Mouse (Mus musculus): Measurements from ENCODE around the gene Rapgef2.

The Rapgef2 gene

DNA sequence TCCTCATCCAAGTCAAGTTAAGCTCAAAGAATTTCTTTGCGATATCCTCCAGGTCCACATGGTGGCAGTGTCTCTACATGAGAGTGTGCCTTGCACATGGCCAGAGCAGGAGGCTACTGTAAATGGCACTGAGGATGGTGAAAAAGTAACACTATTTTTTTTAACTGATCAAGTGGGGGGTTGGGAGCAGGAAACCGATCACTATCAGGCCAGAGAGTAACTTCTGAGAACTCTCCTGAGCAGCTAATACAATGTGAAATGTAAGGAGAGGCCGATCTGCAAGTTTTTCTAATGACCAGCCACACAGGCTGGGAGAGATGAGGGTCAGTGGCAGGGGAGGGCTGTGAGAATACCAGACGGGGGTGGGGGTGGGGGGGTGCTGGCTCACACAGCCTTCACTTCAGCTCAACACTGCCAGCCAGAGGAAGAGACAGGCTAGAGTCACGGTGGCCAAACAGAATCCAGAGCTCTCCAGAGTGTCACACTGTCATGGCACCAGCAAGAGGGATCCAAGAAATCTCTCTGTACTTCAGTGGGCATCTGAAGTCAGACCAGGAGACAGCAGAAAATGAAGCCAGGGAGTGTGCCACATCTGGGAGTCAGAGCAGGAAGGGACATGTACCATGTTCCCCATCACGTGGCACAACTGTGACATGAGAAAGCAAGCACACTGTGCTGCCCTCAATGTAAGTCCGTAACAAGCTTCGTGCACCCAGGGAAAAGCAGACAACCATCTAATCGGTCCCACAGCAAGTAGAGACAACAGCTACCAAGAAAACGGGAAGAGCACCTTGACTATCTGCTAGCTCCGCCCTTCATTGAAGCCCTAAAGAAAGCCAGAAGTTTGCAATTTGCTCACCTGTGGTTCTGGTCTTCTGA is 83.8 kb downstream of the Rapgef2 start:
- WGBS = 41% methylated on average over 11 of the region's 11 CpGs

DNA sequence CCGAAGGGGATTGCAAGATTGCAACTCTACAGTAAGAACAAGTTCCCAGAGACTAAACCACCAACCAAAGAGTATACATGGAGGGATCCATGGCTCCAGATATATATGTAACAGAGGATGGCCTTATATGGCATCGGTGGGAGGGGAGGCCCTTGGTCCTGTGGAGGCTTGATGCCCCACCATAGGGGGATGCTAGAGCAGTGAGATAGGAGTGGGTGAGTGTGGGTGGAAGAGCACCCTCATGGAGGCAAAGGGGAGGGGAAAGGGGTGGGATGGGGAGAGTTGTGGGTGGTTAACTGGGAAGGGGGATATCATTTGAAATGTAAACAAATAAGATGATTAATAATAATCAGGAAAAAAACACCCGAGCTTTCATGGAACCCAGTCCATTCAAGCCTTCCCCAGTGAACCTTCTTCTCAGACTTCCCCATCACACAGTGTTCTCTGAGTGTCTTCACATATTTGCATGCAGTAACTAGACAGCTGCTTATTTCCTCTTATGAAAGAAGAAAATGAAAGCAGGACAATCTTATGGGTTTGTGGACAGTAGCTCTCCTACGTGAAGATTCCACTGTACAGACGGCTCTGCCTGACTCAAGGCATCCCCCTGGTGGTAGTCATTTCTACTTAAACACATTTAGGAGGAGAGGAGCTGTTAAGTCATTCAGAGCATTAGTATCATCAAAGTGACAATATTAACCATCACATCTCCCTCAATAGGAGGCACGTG is 89.4 kb downstream of the Rapgef2 start:
- WGBS = 48% methylated on average over 6 of the region's 6 CpGs

DNA sequence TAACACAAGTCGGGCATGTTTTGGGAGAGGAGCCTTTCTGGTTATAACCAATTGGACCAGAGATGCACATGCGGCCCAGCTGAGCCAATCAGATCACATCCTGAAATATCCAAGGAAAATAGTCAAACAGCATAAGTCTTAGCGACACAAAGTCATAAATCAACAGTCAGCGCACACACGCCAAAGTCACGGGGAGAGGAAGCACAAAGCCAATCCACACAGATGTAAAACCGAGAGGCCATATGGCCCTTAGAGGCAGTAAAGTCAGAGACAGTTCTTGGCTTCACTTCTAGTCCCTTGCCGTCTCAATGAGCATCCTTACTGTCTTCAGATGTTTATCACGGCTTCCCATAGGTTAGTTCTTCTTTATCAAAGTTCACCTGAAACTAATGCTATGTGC is 91.0 kb downstream of the Rapgef2 start:
- 81% methylated on average over 9 of the region's 9 CpGs for WGBS

DNA sequence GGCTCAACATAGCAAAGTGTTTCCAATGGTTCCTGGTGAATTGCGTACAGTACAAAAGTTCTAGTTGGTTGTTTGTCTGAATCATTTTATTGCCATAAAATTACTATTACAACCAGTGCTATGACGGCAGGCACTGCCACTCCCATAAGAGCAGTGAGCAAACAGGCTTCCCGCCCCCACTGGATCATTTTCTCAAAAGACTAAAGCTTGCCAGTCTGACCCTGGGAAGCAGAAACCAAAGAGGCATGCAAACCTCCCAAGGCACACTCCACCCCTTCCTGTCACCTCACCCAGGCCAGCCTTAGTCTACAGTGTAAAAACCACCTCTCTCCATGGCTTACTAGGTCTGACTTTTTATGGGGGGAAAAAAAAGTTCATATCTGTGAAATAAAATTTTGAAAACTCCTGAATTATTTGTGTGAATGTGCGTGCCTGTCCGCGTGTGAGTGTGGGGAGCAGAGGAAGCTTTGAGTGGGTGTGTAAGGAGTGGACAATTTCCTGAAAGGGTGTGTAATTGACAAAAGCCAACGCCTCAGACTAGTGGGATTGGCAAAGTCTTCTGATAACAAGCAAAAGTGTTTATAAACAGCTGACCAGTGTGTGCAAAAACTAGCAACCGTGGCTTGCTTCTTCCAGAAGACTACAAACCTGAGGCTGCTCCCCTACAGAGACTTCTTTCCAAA is 92.1 kb downstream of the Rapgef2 start:
- 69% methylated on average over 8 of the region's 8 CpGs for WGBS

DNA sequence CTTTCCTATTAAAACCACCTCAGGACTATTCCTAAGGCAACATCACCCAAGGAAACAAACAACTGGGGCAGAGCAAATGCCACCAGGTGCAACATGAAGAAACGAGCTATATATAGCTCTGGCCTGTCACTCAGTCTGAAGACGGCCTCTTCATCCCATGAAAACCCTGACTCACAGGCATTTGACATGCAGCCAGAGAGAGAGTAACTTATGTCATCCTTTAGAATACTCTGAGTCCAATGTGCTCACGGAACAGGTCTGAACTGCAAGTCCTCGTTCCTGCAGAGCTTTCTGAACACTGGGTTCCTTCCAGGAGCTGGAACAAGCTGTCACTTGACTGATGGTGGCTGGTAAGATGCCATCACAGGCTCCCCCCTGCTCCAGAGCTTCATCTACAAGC is 93.3 kb downstream of the Rapgef2 start:
- 11% methylated on average over 4 of the region's 4 CpGs for WGBS

DNA sequence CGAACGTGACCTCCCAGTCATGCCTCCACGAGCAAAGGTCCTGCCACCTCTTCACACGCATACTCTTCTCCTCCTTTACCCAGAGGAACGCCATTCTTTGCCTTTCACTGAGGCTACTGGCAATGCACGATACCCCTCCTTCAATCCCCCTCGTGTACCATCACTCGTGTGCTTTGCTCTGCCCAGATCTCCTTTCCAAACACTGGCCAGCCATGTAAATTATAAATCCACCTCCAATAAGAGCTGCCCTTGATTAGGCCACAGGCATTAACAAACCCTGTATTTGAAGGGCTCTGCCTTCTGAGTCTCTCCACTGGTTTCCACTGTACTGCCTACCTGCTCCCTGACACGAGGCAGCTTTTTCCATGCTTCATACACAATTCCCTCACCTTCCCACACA is 94.3 kb downstream of the Rapgef2 start:
- WGBS = 85% methylated on average over 9 of the region's 9 CpGs

DNA sequence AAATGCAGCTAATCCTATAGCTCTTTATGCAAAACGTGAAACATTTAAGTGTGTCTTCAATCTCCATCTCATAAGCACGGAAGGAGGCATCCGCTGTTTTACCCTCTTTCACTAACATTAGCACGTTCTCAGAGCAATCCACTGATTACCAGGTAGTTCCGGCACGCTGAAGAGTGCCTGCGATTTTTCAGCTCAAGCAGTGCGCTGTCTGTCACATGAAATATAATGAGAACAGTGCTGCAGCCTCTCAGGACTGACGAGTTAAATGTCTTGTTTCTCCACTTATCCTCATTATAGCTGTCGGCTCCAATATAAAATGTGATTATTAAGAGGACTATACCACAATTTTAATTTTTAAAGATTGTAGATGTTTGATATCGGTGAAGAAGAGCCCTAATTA is 94.8 kb downstream of the Rapgef2 start:
- 90% methylated on average over 11 of the region's 11 CpGs for WGBS

DNA sequence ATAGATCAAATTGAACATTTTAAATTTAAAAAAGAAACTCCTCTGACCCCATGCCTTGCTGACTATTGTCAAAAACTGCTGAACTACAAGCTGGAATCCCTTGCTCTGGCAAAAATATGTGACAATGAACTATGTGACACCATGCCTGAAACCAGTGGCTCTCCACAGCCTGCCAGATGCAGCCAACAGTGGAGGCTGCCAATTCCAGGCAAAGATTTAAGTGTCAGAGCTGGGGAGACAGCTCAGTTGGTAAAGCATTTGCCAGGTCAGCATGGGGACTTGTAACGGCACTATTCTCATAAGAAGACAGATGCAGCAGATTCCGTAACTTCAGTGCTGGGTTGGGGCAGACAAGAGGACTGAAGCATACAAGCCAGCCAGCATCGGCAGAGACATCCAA is 95.9 kb downstream of the Rapgef2 start:
- 71% methylated on average over 3 of the region's 3 CpGs for WGBS

DNA sequence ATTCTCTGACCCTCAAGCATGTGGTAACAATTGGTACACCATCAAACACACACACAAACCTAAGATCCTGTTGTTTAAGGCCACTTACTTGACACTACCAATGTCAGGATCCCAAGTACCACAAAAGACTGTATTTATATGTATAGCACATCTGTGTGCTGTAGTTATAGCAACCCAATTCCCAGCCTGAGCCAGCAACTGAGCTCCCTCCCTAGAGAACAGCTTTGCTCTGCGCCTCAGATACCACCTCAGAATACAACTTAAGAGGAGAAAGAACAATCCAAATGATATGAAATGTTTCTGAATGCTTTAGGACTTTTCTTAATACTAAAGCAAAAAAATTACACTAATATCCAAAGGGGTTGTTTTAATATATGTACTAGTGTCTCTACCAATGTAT is 98.4 kb downstream of the Rapgef2 start:
- WGBS = 89% methylated on average over 1 of the region's 1 CpGs

DNA sequence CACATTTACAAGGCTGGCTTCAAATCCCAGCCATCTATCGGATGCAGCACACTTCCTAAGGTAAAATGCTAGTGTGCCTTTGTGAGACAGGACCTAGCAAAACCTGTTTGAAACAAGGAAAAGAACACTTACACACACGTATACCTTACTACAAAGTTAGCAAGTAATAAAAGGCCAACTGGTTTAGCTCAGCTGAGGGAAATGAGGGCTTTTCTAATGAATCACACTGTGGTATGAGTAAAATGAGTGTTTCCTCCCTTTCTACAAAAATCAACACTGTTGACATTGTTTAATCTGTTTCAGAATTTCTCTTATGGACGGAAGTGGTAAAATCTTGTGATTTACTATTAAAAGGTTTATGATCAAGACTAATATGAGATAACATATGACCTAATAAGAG is 104.0 kb downstream of the Rapgef2 start:
- WGBS = 75% methylated on average over 3 of the region's 3 CpGs

DNA sequence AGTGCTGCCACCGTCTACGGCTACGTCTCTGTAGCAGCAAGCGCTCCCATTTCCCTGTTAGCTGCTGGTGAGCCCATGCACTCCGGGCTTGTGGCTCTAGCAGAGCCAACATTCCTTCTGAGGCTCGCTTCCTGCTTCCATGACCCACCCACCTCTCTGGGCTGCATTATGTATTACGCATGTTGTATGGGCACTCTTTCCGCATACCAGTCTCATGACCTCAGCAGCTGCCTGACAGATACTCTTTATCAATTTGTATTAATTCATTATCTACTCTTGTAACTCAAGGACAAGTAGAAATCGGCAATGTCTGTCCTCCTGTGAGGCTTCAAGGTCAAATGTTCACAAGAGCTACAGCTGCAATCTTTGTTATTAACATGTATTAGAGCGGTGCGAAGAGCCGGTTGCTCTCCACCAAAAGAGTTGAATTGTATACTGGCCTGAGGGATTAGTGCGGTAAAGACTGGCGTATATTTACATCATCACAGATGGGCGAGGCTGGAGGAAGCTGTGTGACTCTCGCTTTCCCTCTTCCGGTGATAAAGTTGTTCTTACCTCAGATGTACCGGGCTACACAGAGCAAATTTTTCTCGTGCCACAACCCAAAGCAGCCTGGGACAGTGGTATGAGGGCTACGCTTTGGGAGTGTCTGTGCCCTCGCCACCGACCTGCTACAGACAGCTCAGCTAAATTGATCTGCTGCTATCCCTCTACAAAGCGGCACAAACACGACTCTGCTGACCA is 104.9 kb downstream of the Rapgef2 start:
- 63% methylated on average over 24 of the region's 24 CpGs for WGBS

DNA sequence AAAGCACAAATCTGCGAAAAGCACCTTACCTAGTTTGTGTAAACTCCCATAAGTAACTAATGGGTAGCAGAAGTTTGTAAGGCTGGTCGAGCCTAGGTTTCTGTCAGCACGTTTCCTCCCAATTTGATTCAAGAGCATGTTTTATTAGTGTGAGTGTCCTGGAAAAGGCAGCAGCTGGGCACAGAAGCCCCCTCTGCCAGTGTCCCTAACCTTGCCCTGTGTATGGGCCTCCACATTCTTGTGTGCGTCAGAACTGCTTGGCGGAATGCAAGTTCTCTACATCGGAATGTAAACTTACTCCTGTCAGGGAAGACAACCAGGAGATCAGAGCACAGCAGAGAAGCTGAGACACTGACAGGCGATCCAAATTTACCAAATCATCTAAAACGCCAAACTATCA is 106.2 kb downstream of the Rapgef2 start:
- WGBS = 76% methylated on average over 8 of the region's 8 CpGs

DNA sequence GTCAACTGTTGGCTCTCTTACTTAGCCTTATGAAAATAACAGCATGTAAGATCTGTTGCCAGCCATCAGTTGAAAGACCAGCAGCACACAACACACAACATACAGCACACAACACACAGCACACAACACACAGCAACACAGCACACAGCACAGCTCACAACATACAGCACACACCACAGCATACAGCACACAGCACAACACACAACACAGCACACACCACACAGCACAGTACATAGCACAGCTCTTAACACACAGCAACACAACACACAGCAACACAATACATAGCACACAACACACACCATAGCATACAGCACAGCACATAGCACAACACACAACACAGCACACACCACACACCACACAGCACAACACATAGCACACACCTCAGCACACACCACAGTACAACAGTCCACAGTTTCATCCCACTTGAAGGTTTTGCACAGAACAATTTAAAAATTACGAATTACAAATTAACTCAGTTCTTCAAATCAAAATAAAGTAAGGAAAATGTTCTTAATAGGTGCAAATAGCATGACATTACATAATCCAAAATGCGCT is 106.7 kb downstream of the Rapgef2 start:
- WGBS = 88% methylated on average over 2 of the region's 2 CpGs

DNA sequence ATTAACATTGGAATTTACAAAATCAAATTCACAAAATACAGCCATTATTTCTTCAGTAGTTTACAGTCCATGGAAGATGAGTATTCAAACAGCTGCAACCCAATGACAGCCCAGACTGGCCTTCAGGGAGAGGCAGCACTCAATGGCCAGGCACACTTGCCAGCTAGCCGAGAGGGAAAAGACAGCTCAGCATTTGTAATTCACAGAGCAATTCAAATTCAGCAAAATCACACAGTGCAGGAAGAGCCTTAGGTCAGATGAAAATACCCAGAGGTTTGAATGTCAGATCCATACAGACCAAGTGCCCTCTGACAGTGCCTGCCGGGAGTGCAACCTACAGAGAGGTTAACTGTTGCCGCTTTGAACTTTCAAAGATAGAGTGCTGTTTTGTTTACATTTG is 107.6 kb downstream of the Rapgef2 start:
- 58% methylated on average over 3 of the region's 3 CpGs for WGBS

DNA sequence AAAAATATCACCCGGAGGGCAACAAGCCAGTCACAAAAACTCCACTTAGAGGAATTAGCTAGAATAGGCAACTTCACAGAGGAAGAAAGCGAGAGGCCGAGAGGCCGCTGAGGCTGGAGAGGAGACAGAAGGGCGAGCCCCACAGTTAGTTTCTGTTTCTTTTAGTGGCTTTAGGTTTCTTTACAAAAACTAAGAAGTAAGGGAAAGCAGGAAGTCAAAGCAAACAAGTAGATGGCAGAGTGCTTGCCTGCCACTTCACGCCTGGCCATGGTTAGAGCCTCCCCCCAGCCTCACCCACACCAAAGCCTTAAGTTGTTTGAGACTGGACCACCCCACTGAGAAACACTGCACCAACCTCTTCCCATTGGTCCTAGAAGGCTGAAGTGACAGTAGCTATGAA is 108.2 kb downstream of the Rapgef2 start:
- 71% methylated on average over 6 of the region's 6 CpGs for WGBS

DNA sequence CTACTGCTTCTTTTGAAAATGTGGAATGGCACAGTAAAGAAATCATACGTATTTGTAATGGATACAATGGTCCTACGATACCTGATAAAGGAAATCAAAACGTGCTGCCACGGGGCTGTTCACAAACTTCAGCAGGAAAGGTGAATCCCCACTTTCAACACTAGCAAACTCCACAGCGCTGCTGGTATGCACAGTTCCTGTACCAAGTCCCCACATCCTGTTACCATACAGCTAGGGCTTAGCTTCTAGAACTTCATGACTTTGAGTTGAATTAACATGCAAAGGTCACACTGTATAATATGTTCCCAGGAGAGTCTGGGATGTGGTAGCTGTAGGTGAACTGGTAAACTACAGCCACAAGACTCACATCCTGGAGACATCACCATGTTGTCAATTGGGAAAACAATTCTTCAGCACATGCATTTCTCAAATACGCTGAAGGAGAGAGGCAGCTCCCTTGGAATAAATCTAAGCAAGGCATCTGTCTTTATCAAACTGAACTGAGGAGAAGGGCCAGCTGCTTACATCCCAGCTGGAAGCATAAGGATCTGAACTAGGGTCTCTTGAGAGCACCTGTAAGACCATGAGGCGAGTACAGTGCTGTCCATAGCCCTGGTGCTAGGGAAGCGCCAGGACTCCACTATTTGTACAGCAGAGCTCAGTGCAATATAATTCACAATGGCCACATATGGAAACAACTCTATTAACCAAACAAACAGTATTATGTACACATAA is 109.0 kb downstream of the Rapgef2 start:
- 74% methylated on average over 8 of the region's 8 CpGs for WGBS

DNA sequence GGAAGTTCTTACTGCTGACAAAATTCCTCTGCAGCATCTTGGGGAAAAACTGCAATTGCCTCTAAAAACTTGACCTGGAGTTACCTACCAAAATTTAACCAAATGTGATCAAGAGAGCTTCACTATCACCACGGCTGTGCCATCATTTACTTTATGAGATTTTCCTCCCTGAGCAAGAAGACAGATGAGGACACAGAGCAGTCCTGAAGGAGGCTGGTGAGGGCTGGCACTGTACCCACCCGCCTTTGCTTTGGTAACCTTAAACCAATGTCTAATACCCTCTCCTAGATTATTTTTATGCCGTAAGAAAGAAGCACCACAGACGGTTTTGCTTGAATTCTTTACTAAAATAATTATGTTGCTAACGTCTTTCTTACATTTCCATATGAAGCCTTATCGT is 112.1 kb downstream of the Rapgef2 start:
- 69% methylated on average over 6 of the region's 6 CpGs for WGBS

DNA sequence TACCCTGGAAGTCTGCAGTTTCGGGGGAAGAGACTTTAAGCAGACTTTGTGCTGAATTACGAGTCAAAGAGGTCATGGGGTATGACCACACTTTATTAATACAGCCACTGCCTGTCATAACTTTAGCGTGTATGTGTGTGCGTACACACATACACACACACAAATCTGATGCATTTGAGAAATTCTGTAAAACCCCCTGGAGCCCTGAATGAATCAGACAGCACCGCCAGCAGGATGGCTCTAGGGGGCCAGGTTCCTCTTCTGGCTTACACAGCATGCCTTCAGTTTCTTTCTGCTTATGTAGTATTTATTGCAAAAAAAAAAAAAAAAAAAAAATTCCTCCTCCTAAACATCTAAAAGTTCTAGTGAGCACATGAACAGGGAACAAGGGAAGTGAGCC is 113.0 kb downstream of the Rapgef2 start:
- WGBS = 86% methylated on average over 5 of the region's 5 CpGs

DNA sequence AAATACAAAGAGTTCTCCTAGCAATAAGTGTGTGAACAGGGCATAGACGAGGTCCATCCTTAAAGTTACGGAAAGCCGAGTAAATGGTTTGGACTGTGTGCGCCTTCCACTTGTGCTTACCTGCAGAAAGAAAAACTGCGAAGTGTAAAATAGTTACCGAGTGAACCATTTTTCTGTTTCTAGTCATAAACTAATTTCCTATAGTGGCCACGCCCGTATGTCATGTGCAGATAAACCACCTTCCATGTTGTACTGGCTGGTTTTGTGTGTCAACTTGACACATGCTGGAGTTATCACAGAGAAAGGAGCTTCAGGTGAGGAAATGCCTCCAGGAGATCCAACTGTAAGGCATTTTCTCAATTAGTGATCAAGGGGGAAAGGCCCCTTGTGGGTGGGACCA is 115.2 kb downstream of the Rapgef2 start:
- WGBS = 95% methylated on average over 8 of the region's 8 CpGs

DNA sequence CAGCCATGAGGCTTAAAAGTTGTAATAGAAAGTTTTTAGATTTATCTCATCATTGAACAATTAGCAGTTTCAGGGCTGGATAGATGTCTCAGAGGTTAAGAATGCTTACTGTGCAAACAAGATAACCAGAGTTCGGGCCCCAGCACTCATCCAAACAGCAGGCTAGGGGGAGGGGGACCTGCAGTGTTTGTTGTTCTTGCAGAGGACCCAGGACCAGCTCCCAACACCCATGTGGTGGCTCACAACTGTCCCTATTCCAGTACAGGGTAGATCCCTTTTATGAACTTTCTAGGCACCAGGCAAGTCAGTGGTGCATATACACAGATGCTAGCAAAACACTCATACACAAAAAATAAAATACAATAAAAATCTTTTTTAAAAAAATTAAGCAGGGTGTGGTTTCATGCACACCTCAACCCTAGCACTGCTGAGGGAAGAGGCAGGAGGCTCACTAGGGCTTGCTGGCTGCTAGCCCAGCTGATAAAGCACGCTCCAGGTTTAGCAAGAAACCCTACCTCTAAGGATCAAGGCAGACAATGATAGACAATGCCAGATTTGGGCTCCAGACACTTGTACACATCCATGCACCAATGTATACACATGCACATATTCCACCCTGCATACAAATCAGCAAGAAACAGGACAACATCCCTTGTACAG is 118.0 kb downstream of the Rapgef2 start:
- WGBS = 72% methylated on average over 2 of the region's 2 CpGs

All from cerebral cortex, adult 2 months (tissue).